Mouse (Mus musculus): Measurements from ENCODE around the gene Spata32.
A peak's percentile ranks its signal among the peaks of the same experiment; 100 is the strongest.
"Not testable (repeated sequence)": the region's sequence is repeated elsewhere in the genome, so short reads cannot be mapped to it uniquely, and the experiment has no call there.

Gene Spata32

DNA sequence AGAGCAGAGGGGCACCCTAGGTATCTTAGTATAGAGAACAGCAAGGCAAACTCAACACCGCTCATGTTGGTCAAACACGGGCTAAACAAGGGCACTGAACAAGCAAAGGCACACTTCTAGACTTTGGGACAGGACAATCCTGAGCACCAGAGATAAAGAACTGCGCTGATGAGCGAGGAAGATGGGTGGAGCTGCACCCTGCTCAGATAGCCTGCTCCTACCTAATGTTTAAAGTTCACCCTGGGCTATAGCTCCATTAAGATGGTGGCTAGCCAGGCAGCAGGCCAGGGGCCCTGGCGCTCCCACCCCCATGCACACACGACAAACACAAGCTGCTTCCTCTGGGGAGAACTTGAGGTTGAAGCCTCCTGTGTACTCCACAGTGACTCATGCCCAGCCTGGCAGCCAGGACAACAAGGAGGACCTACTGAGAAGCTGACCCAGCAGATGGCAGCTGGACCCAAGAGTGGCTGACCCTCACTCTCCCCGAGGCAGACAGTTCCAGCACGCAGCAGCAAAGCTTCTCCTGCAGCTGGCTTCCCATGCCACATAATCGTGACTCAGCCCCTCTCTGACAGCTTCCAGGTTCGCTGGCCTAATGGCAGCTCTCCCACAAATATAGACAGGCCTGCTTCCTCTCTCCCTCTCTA, 28.0 kb upstream of the Spata32 start:
- peak; percentile 38; the same call in 1 of the 2 replicates for ATAC-seq (ENCODE audit: low TSS enrichment)

DNA sequence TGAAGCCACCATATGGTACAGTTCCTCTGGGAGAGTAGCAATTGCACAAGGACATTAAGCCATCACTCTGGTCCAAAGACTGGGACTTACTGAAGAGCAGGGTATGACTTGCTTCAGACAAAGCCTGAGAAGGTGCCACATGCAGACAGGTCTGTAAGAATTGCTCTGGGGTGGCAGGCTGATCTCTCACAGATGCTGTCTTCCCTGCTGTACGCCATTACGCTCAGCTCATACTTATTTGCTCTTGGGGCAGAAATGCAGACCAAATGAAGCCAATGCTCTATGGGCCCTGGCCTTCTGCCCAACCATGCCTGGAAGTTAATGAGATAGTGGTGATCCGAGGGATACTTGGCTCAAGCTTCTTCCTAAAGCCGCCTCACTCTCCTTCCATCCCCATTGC, 26.6 kb upstream of the Spata32 start:
- ATAC-seq (ENCODE audit: low TSS enrichment), result no peak

DNA sequence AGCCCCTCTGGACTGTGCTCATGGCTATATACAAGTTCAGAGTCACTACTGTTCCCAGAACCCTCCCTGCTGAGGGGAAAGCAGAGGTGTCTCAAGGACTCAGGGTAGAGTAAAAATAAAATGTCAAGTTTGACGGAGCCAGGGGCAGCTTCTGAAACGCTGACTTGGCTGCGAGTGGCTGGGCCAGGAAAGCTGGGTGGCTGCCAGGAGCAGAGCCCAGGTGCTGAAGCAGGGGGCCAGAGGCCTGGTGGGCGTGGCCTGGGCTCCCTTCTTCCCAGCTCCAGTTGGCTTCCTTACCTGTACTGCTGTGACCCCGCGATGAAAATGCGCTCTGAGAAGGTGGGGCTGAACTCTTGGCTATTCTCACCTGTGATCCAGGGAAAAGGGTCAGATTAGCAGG, 22.5 kb upstream of the Spata32 start:
- ATAC-seq (ENCODE audit: low TSS enrichment), result no peak

DNA sequence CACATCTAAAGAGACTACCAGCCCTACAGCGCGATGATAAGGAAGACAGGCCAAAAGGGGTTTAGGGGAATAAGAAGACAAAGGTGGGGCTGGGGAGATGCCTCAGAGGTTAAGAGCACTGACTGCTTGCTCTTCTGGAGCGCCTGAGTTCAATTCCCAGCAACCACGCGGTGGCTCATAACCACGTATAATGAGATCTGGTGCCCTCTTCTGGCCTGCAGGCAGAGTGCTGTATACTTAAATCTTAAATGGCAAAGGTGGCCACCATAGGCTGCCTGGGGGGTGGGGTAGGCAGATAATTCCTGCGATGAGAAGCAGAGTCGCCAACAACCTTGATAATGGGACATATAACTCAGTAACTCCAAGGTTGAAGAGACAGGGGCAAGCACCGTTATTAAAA, 19.5 kb upstream of the Spata32 start:
- no peak for ATAC-seq (ENCODE audit: low TSS enrichment)

DNA sequence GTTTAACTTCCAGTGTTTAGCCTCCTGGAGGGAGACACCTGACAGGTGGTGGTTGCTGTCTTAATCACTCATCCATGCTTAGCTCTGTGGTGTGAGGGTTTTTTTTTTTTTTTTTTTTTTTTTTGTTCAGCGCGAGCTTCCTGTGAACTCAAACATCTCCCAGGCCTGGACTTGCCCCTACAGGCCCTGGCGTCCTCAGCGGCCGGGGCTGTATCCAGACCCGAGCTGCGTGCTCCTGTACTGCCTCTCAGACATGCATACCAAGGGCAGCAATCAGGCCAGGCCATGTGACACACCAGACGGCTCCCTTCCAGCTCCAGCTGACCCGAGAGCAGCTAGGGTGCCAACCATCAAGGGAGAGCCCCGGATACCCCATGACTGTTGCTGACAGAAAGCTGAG, 18.7 kb upstream of the Spata32 start:
- ATAC-seq (ENCODE audit: low TSS enrichment), result no peak

DNA sequence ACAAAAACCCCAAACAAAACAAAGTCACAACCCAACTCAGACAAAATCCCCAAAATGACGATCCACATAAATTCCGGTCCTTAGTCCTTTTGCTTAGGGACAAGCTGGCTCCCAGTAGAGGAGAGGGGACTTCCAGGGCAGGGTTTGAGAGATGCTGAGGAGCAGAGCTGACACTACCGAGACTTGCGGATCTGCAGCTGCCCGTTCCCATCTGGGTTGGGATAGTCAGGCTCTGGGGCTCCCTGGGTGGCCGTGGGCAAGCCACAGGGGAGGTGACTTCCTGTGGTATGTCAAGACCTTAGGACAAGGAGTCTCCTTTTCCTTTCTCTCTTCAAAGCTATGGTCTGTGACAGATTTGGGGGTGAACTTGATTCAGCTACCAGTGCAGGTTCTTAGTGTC, 18.2 kb upstream of the Spata32 start:
- ATAC-seq (ENCODE audit: low TSS enrichment), result no peak

DNA sequence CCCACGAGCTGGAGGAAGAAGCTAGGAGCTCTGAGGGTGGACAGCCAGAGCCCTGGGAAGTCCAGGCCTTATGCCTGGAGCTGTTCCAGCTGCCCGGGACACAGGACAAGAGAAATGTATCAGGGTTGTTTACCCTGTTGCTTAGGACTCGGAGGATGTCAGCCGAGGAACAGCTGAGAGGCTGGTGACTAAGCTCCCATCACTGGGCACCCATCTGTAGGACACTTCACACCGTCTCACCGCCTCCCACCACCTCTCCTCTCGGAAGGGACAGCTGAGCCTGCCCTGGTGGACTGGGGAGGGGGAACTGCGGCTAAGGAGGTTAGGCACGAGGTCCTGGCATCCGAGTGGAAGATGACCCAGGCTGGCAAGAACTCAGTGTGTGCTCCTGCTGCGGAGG, 17.5 kb upstream of the Spata32 start:
- ATAC-seq (ENCODE audit: low TSS enrichment), result peak; percentile 75

DNA sequence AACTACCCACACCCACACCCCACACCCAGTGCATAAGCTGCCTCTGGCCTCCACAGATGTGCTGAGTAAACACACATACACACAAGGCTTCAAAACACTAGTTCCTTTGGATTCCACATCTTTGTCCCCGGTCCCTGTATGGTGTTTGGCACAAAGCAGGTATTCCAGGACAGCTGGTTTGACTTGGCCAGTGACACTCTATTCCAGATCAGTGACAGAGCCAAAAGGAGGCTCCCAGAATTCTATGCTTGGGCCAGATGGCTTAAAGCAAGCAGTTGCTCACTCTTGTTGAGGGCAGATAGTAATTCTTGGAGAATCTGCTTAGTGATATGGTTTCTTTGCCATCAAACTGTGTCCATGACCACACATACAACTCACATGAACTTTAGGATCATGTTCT, 16.2 kb upstream of the Spata32 start:
- ATAC-seq (ENCODE audit: low TSS enrichment), result no peak

DNA sequence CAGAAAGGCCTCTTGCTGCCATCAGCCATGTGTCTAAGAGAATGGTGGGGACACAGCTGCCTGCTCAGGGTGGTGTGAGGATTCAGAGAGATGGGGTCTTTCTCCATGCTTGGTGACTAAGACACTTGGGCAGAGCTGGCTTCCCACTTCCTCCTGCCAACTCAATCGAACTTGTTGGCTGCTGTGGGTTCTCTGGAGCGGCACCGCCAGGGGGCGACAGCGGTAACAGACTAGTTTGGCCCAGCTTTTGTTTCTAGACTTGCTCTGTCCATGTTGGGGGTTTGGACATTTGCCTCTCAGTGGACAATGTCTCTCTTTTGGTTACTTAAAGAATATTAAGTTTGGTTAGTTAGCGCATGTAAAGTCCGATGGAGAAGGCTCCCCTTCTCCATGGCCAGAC, 14.7 kb upstream of the Spata32 start:
- no peak for ATAC-seq (ENCODE audit: low TSS enrichment)

DNA sequence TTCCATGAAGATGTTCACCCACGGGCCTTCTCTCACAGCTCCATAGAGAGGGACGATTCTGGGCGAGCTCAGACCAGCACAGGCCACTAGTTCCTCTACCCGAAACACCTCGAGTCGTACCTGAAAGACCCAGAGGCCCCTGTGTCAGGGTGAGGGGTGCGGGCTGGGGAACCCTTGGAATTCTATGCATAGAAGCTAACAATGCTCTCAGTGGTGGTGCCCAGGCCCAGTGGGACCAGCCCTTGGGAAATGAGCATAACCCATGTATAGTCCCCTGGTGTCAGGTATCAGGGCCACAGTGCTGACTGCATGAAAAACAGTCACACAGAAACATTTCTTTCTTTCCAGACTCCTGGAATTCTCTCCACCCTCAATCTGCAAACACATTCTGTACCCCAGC, 13.1 kb upstream of the Spata32 start:
- no peak for ATAC-seq (ENCODE audit: low TSS enrichment)

DNA sequence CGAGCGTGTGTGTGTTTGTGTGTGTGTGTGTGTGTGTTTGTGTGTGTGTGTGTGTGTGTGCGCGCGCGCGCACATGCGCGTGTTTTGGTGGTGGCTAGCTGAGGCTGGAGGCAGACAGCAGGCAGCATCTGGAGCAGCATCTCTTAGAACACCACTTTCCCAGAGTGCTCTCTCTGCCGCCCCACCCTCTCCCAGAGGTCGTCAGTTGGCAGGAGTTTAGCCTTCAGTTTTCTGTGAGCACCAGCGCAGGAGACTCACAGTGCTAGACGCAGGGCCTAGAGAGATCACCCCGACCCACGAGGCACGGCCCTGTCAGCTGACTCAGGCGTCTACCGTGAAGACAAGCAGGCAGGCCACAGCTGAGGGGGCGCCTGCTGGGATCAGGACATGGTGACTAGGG, 12.4 kb upstream of the Spata32 start:
- ATAC-seq (ENCODE audit: low TSS enrichment), result no peak

DNA sequence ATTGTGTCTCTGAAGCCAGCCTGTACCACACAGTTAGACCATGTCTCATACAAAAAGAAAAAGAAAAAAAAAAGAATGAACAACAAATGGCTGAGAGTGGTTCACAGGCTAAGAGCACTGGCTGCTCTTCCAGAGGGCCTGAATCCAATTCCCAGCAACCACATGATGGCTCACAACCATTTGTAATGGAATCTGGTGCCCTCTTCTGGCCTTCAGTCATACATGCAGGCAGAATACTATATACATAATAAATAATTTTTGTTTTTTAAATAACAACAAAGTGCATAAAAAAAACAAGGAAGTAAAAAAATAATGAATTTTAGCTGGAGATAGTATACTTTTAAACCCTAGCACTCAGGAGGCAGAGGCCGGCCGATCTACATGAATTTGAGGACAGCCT, 11.4 kb upstream of the Spata32 start:
- ATAC-seq (ENCODE audit: low TSS enrichment), result no peak

DNA sequence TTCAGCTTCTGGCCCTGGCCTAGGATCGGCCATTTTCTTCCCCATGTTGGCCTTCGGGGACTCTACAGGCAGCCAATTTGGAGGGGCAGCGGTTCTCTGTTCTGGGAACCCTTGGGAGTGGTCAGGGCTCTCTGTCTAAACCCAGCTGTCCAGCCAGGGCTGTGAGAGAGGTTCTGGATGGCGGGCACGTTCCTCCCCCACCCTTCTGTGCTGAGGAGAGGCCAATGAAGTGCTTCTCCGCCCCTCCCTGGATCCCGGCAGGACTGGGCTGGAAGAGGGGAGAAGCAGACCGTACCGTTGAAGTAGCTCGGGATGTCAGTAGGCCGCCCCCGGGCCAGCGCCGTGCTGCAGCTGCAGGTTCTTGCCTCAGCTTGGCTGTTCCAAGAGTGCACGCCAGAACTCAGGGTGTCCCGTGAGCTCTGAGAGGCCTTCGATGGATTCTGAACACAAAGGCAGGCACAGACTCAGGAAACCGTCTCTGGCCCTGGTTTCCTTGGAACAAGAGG, 5.8 kb upstream of the Spata32 start:
- no peak for ATAC-seq (ENCODE audit: low TSS enrichment)

DNA sequence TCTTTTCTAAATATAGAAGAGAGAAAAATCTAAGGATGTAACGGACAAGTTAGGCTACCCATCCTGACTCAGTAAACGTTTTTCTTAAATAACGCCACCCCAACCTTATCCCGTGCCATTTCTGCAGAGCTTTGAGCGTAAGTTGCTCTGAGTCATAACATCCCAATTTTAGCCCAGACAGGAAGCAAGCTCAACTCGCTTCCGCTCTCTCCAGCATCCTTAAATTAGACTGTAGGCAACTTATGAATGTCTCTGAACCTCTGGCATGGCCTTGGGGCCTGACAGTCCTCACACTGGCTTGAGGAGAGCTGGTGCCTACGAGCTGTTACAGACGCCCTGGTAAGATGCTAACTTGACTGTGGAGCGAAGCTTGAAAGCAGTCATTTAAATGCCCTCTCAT, 5.2 kb upstream of the Spata32 start:
- peak; percentile 72; the same call in 1 of the 2 replicates for ATAC-seq (ENCODE audit: low TSS enrichment)

DNA sequence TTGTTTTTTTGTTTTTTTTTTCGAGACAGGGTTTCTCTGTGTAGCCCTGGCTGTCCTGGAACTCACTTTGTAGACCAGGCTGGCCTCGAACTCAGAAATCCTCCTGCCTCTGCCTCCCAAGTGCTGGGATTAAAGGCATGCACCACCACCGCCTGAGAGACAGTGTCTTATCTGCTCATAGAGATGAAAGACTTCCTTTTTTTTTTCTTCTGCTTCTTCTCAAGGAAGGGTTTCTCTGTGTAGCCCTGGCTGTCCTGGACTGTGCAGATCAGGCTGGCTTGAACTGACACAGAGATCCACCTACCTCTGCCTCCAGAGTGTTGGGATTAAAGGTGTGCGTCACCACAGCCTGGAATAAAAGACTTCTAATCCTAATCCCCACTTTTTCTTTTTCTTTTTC, 4.5 kb upstream of the Spata32 start:
- ATAC-seq (ENCODE audit: low TSS enrichment), result not testable (repeated sequence)

DNA sequence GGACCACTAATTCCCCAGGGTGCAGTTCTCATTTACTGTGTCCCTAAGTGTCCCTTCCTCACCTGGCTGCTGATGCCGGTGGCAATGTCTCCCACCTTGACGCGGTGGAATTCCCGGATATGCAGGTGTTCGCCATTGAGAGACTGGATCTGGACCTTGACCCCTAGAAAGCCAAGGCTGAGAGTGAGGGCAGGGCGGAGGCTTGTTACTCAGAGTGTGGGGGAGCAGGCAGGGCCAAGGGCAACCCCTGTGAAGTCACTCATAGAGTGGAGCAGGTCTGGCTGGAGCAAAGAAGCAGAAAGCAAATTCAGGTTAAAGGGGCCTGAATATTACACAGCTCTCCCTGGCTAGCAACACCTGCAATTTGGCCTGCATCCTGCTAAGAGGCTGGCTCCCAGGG, 3.2 kb upstream of the Spata32 start:
- ATAC-seq (ENCODE audit: low TSS enrichment), result no peak

DNA sequence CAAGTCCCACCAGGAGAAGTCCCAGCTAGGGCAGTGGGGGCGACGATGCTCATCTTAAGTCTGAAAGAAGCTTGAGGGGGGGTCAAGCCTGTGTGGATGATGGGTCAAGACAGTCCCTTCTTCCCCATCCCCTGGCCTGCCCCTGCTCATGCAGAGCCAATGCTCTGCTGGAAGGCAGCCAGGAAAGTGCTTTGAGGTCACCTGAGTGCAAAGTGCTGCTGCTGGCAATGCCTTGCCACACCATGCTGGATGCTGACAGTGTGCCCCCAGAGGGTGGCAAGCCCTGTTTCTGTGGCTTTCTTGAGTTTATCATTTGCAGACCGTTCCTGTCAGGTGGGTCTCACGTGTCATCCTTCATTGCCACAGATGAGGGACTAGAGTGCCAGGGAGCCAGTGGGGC, 1.8 kb upstream of the Spata32 start:
- ATAC-seq (ENCODE audit: low TSS enrichment), result no peak

DNA sequence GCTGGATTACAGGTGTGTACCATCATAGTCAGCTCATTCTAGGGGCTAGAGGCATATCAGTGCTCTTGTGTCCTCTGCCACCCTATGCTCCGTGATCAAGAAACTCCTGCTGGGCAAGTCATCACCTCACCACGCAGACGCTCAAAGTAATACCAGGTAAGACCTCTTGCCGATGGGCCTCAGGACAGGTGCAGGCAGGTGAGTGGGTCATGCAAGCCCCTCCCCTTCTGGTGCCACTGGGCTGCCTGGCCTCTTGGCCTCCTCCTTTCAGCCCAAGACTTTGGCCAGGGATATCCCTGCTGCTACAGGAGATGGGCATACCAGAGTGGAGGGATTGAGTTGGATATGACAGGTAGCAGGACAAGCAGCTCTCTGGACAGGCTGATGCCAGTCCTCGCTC, 1.0 kb upstream of the Spata32 start:
- no peak for ATAC-seq (ENCODE audit: low TSS enrichment)

DNA sequence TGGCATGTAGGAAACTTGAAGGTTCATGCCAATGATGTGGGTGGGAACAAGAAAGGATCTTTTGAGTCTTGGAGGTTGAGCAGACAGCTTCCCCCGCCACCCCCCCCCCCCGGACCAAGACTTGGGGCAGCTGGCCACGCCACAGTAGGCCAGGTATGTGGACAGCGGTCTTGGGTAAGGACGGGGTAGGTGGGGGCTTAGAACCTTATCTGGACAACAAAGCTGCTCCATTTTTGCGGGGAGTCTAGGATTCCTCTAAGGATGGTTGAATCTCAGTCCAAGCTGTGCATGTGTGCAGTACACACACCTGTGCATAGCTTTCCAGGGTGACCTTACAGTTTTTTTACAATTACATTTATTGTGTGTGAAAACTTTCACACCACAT, 277 bp upstream of the Spata32 start:
- ATAC-seq (ENCODE audit: low TSS enrichment), result no peak

DNA sequence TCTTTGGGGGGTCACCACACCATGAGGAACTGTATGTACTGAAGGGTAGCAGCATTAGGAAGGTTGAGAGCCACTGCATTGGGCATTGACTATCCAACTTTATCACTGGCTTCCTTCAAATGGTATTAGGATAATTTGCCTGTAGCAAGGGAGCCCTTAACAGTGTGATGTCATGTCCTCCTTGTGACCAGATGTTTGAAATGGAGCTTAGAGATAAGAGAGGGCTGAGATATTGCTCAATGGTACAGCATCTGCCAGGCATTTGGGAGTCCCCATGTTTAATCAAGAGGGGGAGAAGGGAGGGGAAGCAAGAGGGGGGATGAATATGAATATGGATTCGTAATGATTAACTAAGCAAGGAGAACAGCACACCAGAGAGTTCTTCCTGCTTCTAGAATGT, 2.9 kb downstream of the Spata32 start:
- no peak for ATAC-seq (ENCODE audit: low TSS enrichment)

DNA sequence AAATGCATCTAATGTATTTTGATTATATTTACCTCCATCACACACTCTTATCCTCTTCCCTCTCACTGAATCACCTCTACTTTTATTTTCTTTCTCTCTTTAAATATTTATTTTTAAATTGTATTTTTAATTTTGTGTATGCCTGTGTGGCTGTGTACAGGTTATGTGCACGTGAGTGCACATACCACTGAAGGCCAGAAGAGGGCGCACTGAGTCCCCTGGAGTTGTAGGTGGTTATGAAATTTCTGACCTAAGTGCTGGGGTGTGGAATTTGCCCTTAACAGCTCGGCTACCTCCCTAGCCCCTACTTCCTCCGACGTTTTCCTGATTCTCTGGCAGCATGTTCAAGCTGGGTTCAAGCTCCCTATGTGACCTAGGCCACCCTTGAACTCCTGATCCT, 4.5 kb downstream of the Spata32 start:
- no peak for ATAC-seq (ENCODE audit: low TSS enrichment)

DNA sequence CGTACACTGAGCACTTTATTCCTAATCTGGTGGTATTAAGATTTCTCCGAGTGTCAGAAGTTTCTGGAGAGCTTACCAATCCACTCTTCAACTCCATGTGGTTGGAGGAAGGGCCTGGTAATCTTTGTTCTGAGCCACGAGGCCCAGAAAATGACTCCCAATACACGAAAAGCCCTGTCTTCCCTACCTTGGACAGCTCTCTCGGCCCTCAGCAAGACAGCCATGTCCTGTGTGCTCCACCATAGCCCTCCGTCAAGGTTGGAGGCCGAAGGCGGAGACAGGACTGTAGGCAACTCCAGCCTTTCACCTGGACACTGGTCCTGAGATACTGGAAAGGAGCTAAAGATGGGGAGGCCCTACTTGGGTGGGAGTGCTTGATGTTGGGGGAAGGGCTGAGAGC, 7.9 kb downstream of the Spata32 start:
- no peak for ATAC-seq (ENCODE audit: low TSS enrichment)

DNA sequence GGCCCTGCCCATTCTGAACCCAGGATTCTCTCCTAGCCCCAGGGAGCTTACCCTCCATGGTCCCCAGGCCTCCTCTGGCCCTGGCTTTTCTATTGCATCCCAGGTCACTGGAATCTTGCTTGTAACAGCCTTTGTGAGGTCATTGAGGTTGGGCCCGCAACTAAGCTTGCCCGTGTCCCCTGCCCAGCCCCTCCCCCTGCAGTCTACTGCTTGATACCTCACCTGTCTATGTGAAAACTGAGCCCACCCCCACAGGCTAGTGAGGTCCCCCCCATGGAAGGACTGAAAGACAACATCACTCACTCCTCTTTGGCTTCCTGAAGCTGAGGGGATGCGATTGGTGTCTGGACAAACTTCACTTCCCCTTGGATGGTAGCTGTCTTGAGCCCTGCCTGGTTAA, 9.8 kb downstream of the Spata32 start, which contains the start of gene 1700023F06Rik:
TSS of gene 1700023F06Rik (minus strand) at position 101 of the 400 bp plus-strand sequence.
- ATAC-seq (ENCODE audit: low TSS enrichment), result no peak

DNA sequence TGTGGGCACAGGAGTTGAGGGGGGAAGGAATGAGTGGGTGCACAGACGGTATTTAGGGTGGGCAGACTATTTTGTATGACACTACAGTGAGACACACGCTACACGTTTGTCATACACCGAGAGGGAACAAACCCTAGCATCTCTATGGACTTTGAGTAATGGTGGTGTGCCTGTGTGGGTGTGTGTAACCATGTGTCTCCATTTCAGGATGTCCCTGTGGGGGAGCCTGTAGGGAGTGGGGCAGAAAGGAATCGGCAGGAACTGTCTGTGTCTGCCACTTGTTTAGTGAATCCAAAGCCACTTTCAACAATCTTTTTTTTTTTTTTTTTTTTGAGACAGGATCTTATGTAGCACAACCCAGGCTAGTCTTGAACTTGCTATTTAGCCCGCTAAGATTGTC, 12.0 kb downstream of the Spata32 start:
- ATAC-seq (ENCODE audit: low TSS enrichment), result peak; percentile 69; the same call in 1 of the 2 replicates
